Comparison of ENCODE assay signal across 21 mouse cellular contexts in genomic region chr3:92639854-92640253, GRCm38 (mm10). TPM values are rescaled to one million over a fixed set of nuclear protein-coding genes. Genes with fewer than 3 reads are reported as not detected.
DNase-seq lines count a peak whose midpoint lies in the region; TF ChIP-seq lines count a peak whose summit lies in the region.
"Had no signal": no experiment of that assay in that cellular context is flagged by ENCODE, and none has a peak within 500 bp of the region (broad histone marks: within the 10 kb centered on the region; RNA-seq: fewer than 3 reads in every experiment).

No protein-coding gene starts in this region.

- no peak for DNase-seq in testis, postnatal 10 days (ENCODE audit: low spot score)
- DNase-seq in testis, postnatal 14 days (ENCODE audit: low spot score), result peak; percentile 62
- DNase-seq in embryonic facial prominence, embryonic 10.5 days (ENCODE audit: low spot score), result no peak
- DNase-seq: adrenal gland, adult 2 months; adrenal gland, adult 8-10 months; adrenal gland, postnatal 10 days; adrenal gland, postnatal 14 days; adrenal gland, postnatal 25 days; adrenal gland, postnatal 36 days; B cell, adult 2 months; cerebellum, adult 11 months; cerebellum, adult 11-12 months; cerebellum, adult 18-20 months had no signal

- 93% methylated on average over 15 of the region's 15 CpGs for WGBS in embryonic facial prominence, embryonic 10.5 days

- no peaks in the 10 kb centered on the region for H3K27me3 ChIP-seq in testis, adult 2 months (ENCODE audit: control insufficient read depth, insufficient read depth, low read length)
- no peaks in the 10 kb centered on the region for H3K27me3 ChIP-seq in embryonic facial prominence, embryonic 10.5 days (replicated peaks; ENCODE audit: low read depth, poor library complexity, severe bottlenecking)
- H3K27me3 ChIP-seq: CH12.LX had no signal

- H3K36me3 ChIP-seq in testis, adult 2 months (ENCODE audit: control insufficient read depth, insufficient read depth, low read length), result no peaks in the 10 kb centered on the region
- H3K36me3 ChIP-seq in embryonic facial prominence, embryonic 10.5 days (replicated peaks), result no peaks in the 10 kb centered on the region
- H3K36me3 ChIP-seq: G1E had no signal

- peak overlapping the region; percentile 73 for H3K27ac ChIP-seq in testis, adult 2 months (ENCODE audit: control insufficient read depth, insufficient read depth, low read depth, low read length)
- H3K27ac ChIP-seq in embryonic facial prominence, embryonic 10.5 days (replicated peaks), result no peak overlapping the region

- no peaks in the 10 kb centered on the region for H3K9me3 ChIP-seq in embryonic facial prominence, embryonic 10.5 days

- H3K4me1 ChIP-seq in testis, adult 2 months (ENCODE audit: control insufficient read depth, insufficient read depth, low read length), result no peaks in the 10 kb centered on the region
- no peaks in the 10 kb centered on the region for H3K4me1 ChIP-seq in embryonic facial prominence, embryonic 10.5 days

- H3K4me3 ChIP-seq in testis, adult 2 months (ENCODE audit: control insufficient read depth, low read depth, low read length), result peak overlapping the region; percentile 82
- no peak overlapping the region for H3K4me3 ChIP-seq in embryonic facial prominence, embryonic 10.5 days

- no peak for TF ChIP-seq CTCF in testis, adult 2 months (IDR thresholded peaks at IDR 0.05; ENCODE audit: control insufficient read depth, insufficient read depth, insufficient replicate concordance, low read depth, low read length)

- peak; percentile 63 for TF ChIP-seq POLR2A in testis, adult 2 months (IDR thresholded peaks at IDR 0.05; ENCODE audit: control insufficient read depth, low read depth, low read length)

RNA-seq across cellular contexts. Expression of gene Lce1a1, which starts 8.3 kb away (rescaled TPM):
- not detected in 2 replicates for polyA plus RNA-seq in testis, adult 2 months (2012; rRNA removed)
- polyA plus RNA-seq in embryonic facial prominence, embryonic 10.5 days (2016; fragmentation: Nextera tagmentation; extraction: Ambion mirVana), result not detected in 2 replicates
- polyA plus RNA-seq: activated CD4-positive, CD25-positive, alpha-beta regulatory T cell, adult 4 months; adrenal gland, adult 2 months; brain, embryonic 14.5 days; C2C12; CD4-positive, CD25-positive, alpha-beta regulatory T cell, adult 4 months; G1E; Patski had no signal

RNA-seq across cellular contexts. Expression of gene Lce1b, which starts 16.9 kb away (rescaled TPM):
- not detected in 2 replicates for polyA plus RNA-seq in testis, adult 2 months (2012; rRNA removed)
- polyA plus RNA-seq in embryonic facial prominence, embryonic 10.5 days (2016; fragmentation: Nextera tagmentation; extraction: Ambion mirVana), result not detected in 2 replicates
- polyA plus RNA-seq: activated CD4-positive, CD25-positive, alpha-beta regulatory T cell, adult 4 months; adrenal gland, adult 2 months; brain, embryonic 14.5 days; C2C12; CD4-positive, CD25-positive, alpha-beta regulatory T cell, adult 4 months; G1E; Patski had no signal

RNA-seq across cellular contexts. Expression of gene Lce6a, which starts 18.4 kb away (rescaled TPM):
- 0.66 and 0.89 TPM in 2 replicates for polyA plus RNA-seq in testis, adult 2 months (2012; rRNA removed)
- polyA plus RNA-seq in embryonic facial prominence, embryonic 10.5 days (2016; fragmentation: Nextera tagmentation; extraction: Ambion mirVana), result not detected in 2 replicates
- polyA plus RNA-seq: activated CD4-positive, CD25-positive, alpha-beta regulatory T cell, adult 4 months; adrenal gland, adult 2 months; brain, embryonic 14.5 days; C2C12; CD4-positive, CD25-positive, alpha-beta regulatory T cell, adult 4 months; G1E; Patski had no signal

RNA-seq across cellular contexts. Expression of gene Lce1a2, which starts 30.3 kb away (rescaled TPM):
- polyA plus RNA-seq in testis, adult 2 months (2012; rRNA removed), result not detected in 2 replicates
- polyA plus RNA-seq in embryonic facial prominence, embryonic 10.5 days (2016; fragmentation: Nextera tagmentation; extraction: Ambion mirVana), result not detected in 2 replicates
- polyA plus RNA-seq: activated CD4-positive, CD25-positive, alpha-beta regulatory T cell, adult 4 months; adrenal gland, adult 2 months; brain, embryonic 14.5 days; C2C12; CD4-positive, CD25-positive, alpha-beta regulatory T cell, adult 4 months; G1E; Patski had no signal

RNA-seq across cellular contexts. Expression of gene 2210017I01Rik, which starts 32.6 kb away (rescaled TPM):
- polyA plus RNA-seq in testis, adult 2 months (2012; rRNA removed), result 0.67 and 0.94 TPM in 2 replicates
- polyA plus RNA-seq in embryonic facial prominence, embryonic 10.5 days (2016; fragmentation: Nextera tagmentation; extraction: Ambion mirVana), result not detected in 2 replicates
- polyA plus RNA-seq: activated CD4-positive, CD25-positive, alpha-beta regulatory T cell, adult 4 months; adrenal gland, adult 2 months; brain, embryonic 14.5 days; C2C12; CD4-positive, CD25-positive, alpha-beta regulatory T cell, adult 4 months; G1E; Patski had no signal
